Mouse (Mus musculus) gastrocnemius, adult 18-20 months (tissue): ENCODE data around the gene Zbtb7b. TPM values are rescaled to one million over a fixed set of nuclear protein-coding genes. Genes with fewer than 3 reads are reported as not detected.

Experiments
- DNase-seq: peaks from one replicate; pipeline ENCODE4 v3.0.0; 2021; ENCODE audit warnings: low spot score
- total RNA-seq, 2 experiments: library from RNA; stranded (reverse); gene quantifications; 2 replicates each; pipeline ENCODE4 v1.2.3; 2021

Zbtb7b gene
- total RNA-seq, 2 experiments from 2014 or later, result 26.4 to 28.3 TPM

DNA sequence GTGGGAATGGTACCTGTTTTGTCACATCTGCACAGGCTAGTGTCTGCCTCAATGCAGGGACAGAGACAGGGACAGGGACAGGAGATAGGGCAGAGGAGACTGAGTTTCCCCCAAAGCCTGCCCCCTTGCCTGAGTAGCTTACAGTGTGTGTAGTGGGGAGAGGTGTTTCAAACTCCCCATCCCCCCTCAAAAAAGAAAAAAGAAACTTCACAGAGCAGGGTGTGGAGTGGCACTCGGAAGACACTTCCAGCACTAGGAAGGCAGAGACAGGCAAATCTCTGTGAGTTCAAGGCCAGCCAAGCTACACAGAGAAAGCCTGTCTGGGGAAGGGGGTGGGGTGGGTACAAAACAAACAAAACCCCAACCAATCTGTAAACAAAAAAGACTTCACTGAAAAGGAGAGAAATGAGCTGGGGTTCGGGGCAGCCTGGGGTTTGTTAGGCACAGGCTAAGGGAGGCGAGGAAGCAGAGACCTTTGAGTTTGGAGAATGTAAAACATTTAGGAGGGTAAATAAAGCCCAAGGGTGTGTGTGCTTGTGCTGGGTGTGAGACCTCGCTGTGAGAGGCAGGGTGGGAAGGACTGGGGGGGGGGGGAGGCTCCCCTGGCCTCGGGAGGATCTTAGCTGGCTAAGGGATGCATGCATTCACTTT, 20.9 kb downstream of the Zbtb7b start:
- no peak for DNase-seq

DNA sequence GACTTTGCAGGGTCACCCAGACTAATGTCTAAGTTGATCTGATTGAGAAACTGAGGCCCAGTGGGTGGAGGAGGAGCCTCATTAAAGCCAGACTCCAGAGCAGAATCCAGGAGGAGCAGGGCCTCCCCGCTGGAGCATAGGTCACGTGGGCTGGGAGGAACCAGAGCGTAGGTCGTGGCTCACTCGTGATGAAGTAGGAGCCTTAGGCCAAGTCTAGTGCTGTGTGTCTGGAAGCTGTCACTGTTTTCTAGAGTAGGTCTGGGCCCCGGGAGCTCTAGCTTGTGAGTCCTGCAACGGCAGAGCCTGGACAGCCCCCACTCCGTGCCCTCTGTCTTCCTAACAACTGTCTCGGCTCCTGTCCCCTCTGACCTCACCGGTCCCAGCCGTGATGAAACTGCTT, 27.2 kb downstream of the Zbtb7b start:
- DNase-seq, result no peak

DNA sequence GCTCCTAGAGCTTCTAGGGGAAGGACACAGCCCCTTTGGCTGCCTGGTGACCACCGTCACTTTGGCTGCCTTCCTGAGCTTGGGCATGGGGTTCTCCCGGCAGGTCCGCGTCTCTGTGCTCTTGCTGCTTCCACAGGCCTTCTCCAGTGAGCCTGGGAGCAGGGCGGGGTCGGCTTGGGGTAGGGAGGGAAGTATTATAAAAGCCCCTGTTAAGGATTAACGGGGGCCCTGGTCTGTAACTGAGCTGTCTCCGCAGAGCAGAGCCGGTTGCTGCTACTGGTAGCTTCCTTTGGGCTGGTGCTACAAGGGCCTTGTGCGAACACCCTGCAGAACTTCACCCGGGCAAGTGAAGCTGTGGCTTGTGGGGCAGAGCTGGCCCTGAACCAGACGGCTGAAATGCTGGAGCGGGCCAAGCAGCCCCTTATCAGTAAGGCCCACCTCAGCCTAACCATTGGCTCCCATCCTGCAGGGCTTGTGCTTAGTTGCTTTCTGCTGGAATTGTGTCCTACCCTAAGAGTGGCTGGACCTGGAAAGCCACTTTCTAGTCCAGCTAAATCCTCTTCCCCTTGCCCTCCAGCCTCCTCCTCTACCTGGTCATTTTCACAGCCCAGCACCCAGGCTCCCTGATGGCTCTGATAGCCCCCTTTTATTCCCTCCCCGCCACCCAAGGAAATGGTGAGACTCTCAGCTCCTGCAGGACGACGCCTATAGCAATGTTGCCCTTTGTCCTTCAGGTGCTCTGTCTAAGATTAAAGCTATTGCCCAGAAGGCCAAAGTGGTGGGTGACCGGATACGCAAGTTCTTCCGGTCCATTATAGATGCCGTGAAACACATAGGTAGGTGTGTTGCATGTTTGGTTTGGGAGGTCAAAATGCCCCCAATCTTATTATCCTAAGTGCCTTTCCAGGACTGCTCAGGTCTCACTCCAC, 28.8 kb downstream of the Zbtb7b start:
- DNase-seq, result no peak

DNA sequence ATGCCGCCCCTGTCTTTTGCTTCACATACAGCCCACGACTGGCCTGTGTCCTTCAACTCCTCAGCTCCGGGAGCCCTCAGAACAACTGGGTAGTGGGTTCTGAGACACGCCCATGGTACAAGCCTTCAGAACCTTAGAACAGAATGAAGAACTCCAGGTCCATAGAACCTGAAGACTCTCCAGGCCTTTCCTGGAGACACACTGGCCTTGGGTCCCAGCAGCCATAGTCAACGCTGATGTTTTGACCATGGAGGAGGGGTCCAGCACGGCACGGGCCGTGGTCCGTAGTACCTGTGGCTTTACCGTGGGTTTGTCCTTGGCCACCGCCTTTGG, 29.5 kb downstream of the Zbtb7b start, which contains the start of gene Dcst1:
TSS of gene Dcst1 (minus strand) at position 101 of the 333 bp plus-strand sequence.
- DNase-seq, result no peak

DNA sequence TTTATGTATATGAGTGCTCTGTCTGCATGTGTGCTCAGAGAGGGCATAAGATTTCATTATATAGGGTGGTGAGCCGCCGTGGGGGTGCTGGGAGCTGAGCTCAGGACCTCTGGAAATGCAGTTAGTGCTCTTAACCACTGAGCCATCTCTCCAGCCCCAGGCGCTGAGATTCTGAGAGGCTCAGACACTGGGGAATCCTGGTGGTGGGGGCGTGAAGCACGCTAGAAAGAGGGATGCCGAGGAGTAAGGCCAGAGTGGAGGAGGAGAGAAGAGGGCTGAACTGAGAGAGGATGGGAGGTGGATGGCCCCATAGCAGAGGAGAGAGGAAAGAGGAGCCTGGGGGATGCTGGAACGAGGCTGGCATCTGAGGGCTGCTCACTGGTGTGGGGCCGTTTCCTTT, 29.9 kb downstream of the Zbtb7b start:
- DNase-seq, result no peak

DNA sequence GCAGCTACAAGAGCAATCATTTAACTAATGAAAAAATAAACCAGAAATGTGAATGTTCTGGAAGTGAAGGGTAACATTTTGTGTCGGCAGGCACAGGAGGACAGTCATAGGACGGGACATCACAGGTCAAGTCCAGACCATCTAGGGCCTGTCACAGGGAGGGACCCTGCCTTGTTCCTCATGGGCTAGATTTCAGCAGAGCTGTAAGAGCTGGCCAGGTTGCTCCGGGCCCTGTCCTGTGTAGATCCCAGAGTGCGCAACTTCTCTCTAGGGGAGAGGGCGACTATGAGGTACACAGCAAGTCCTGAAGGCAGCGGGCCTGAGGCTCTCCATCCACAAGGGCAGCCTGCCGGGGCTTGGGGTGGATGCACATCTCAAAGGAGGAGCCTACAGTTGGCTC, 32.9 kb downstream of the Zbtb7b start, which contains the start of gene Dcst2:
TSS of gene Dcst2 (plus strand) at position 301 of the 400 bp plus-strand sequence.
- DNase-seq, result no peak

DNA sequence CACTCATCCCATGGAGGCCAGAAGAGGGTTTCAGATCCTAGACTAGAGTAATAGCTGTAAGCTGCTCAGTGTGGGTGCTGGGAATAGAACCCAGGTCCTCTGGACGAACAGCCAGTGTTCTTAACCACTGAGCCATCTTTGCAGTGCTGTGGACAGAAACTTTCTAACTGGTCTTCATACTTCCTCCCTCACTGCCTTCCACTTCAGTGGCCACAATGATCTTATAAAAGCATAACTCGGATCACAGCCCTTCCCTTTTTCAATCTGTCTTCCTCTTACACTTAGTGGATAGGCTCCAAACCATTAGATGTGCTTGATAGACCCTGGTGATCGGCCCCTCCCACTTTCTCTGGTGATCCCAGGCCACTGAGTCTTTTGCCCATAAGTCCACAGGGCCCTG, 34.3 kb downstream of the Zbtb7b start:
- DNase-seq, result no peak

DNA sequence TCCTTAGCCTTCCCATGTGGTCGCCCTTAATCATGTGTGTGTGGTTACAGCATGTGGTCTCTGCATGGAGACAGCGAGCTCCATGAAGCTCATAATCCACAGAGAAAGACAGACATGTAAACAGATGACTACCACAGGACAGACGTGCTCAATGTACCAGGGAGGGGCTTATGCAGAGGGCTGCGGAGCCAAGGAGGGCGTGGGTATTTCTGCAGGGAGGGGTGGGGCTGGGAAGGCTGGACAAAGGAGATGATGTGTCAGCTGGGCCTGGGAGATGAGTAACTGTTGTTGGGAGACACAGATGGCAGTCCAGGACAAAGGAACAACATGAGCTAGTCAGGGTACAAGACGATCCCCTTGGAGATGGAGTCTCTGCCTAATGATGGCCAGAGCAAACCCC, 34.9 kb downstream of the Zbtb7b start:
- no peak for DNase-seq

DNA sequence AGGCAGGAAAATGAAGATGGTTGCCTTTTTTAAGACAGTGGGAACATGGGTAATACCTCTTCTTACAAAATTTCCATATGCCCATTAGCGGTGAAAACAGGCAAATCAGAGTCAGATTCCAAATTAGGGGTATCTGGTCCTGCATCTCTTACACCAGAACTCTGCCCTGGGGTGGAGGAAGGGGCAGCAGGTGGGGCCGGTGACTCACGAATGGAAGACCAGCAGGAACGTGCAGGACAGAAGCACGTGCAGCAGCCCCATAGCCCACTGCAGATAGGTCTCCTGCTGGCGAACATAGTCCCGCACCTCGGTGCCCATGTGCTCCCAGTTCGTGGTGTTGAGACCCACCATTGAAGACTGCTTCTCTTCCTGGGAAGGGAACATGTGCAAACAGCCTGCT, 38.5 kb downstream of the Zbtb7b start:
- DNase-seq, result no peak

DNA sequence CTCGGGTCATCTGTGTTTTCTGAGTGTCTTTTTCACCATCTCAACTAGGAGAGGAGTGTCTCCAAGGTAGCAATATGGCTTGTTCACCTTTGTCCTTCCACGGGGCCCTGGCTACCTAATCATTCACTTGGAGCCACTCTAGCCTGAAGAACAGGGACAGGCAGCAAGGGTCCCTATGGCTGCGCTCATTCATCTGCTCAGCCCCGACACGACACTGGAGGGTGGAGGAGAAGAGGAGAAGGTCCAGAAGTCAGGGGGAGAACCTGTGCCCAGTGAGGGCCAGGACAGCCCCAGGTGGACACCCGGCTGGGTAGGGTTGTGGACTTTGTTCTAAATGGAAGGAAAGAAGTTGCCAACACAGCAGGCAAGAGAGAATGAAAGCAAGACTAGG, 39.1 kb downstream of the Zbtb7b start:
- DNase-seq, result no peak

DNA sequence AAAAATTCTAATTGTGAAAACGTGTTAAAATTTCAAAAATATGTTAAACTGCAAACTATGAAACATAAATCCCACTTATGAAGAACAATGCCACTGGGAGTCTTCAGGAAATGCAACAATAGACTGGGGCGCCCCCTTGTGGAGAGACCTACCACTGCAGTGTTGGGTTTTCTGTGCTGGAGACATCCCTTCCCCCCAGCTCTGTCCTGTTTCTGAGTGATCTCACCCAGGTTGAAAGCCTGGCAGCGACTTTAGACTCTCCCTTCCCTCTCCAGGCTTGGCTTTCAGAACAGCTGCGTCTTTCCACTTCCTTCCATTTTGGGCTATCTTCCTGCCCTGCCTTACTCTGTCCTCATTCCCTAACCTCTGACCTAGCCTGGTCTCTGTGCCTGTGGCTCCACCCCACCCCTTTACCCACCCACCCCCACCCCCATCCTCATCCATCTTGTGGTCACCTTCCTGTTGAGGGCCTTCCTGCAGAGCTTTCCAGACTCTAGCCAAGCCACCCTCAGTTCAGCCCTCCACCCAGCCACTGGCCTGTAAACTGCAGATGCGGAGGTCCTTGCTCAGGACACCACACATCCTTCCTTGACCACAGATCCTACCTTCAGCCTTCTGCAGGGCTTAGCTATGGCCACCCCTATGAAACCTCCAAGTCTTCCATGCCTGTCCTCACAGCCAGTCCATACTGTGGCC, 39.6 kb downstream of the Zbtb7b start:
- peak; percentile 83 for DNase-seq

DNA sequence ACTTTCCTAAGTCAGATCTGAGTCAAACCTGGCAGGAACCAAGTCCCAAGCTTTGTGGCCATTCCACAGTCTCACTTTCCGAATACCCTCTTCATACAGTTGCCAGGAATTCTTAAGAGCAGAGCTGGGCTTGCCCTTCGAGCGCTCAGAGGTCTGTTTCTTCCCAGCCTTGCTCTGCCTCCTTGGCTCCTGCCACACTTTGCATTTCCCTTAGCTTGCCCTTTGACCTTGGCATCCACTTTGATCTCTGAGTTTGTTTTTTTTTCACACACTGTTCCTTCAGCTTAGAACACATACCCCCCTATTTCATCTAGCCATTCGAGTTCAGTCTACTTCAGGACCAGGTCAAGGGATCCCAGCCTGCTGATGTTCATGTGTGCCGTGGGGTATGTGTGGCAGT, 43.3 kb downstream of the Zbtb7b start:
- no peak for DNase-seq

DNA sequence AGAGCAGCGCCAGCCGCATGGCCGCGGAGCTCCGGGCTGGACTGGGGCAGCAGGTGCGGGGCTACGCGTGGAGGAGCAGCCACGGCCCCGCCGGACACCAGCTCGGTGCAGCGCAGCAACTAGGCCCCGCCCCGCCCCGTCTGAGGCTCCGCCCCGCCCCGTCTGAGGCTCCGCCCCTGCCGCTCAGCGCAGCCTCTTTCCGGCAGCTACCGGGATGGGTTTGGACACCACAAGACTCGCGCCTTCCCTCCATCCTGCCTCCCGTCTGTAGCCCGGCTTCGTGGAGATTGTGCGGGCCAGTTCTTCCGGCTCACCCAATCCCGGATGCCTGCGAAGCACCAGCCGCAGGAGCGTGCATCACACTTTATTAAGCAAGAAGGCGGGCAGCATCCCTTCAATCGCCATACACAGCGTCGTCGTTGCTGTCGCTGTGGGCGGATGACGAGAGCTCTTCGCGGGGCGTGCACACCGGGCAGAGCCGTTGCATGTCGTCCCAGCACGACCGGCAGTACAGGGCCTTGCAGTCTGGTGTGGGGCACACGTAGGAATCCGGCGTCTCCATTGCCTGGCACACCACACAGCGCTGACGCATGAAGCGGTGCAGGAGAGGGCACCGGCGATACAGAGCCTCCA, 44.6 kb downstream of the Zbtb7b start, which contains the start of gene Adam15:
TSS of gene Adam15 (minus strand) at position 128 of the 633 bp plus-strand sequence.
- DNase-seq, result peak; percentile 87

DNA sequence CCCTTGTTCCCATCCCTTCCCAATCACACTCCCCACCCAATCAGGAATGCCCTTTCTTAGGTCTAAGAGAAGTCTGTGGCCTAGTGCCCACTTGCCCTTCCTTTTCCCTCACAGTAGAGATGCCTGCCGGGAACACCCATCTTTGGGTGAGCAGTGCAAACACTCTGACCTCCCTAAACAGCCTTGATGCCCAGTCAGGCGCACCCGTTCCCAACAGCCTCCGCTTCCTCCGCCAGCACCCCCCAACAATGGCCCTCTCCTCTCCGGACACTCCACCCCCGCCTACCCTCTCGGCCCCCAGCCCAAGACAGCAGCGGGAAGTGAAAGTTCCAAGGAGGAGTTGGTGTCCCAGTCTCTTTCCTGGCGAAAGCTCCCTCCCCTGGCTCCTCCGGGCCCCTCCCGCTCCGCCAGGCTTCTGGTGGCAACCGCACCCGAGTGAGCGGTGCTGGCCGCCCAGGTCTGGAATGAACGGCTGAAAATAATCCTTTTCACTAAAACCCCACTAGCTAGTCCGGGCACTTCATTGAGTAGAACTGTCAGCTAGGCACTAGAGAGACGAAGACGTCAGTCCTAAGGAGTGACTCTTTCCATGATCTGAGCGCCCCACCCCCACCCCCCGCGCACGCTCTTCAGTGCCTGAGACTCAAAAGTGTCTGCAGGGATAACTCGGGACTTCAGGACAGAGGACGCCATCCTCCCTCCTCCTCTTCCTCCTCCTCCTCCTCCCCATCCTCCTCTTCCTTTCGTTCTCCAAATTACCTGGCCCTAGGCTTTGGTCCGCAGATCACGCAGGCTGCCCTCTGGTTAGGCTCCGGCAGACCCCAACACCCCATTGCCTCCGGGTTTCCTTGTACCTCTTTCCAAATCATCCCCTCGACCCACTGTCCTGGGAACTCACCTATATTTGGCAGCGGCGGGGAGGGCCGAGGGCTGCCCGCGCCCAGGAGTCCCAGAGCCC, 45.4 kb downstream of the Zbtb7b start:
- peak; percentile 60 for DNase-seq

DNA sequence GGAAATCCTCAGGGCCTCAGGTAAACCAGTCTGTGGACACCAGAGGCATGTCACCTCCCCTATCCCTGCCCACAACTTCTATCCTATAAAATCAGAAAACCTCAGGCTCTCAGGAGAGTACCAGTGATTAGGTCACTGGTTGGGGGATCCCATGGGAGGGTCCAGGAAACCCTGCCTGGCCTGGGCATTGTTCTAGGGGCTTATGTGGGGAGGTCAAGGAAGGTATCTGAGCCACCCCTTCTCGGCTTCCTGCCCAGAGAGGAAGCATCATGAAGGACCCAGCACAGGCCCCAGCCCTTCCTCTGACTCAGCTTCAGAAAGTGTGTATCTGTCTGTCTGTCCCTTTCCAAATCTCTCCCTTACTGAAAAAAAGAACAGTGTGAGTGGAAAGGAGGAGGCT, 46.7 kb downstream of the Zbtb7b start:
- DNase-seq, result no peak

DNA sequence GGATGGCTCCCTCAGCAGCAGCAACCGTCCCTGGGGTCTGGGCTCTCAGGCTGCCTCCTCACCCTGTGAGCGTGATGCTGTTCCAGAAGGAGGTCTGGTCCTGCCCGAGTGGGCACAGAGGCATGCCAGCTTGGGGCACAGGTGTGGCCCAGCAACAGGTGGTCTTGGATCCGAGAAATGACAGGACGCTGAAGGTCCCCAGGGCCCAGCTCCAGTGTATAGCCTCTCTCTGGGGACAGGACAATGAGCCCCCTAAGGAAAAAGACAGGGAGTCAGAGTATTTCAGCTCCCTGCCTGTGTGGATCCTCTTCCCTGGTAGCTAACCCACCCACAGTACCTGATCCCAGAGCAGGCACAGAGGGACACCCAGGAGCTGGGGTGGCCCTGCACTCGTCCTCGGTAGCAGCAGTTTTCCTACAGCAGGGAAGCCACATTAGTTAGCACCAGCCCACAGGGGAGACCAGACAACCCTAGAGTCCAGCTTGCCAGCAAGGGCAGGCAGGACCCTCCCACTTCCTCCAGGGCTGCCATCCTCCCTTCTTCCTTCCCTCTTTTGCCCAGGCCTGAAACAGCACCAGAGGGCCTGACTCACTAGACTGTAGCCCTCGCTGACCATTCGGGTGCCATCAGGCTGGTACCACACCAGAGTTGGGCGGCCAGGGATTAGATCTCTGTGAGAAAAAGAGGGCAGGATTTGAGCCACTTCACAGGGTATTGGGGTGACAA, 47.6 kb downstream of the Zbtb7b start:
- DNase-seq, result no peak

DNA sequence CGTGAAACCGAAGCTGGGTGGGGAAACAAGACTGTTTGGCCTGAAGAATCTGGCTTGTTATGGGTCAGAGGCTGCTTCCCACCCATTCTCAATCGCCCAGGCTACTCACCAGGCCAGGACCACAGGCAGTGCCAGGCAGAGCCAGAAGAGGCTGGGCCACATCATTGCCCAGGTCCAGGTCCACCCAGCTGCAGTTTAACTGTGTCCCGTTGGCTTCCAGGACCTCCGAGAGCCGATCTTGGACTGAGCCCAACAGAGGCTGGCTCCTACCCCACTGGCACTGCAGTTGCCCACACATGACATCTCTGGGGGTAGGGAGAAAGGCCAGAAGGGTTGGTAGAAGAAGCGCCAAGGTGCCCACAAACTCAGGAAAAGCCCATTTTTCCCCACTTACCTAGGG, 51.3 kb downstream of the Zbtb7b start:
- DNase-seq, result no peak

DNA sequence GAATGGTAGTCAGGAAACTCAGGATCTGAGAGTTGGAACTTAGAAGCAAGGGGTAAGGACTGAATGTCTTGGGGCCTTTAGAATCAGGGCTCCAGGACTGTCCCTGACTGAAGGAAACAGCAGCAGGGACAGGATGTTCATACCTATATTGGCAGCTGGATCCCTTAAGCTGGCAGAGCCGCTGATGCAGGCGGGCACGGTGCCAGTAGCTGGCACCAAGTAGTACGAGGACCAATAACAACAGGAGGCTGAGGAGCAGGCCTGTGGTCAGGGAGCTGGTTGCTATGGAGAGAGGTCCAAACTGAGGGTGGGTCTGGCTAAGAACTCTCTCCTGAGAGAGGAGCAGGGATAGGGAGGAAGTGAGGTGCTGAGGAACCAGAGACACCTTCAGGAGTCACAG, 52.8 kb downstream of the Zbtb7b start:
- DNase-seq, result no peak

DNA sequence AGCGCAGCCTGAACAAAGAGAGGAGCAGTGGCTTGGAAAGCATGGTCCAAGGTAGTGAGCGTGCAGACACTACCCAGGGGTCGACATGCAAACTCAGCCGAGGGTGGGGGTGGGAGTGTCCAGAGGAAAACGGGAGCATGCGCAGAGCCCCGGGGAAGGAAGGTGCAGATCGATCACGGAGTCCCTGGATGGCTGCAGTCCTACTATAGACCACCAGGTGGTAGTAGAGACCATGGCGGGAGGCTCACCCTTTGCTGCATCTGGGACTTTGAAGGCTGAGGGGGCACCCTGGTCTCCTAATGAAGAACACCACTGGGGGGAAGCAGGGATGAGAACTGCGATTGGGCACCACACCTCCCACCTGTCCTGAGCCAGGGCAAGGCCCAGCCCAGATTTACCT, 54.1 kb downstream of the Zbtb7b start:
- peak; percentile 76 for DNase-seq

DNA sequence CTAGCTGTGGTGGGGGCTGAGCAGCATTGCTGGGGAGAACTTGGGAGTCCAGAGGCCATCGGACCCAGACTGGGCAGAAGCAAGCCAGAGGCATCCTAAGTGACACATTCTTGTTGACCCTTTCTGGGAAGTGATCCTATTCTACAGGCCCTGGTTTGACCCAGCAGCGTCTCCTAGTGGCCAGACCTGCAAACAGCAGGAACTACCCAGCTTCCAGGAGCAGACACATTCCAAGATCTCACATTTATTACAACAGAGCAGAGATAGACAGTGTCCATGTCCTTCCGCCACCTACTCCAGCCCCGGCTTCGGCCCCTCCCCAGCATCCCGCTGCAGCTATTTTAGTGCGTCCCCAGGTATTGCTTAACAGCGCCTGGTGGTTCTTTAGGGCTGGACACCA, 55.2 kb downstream of the Zbtb7b start:
- peak; percentile 58 for DNase-seq
